Mouse (Mus musculus) C2C12 (cell line): ENCODE data around the gene Ptprk. TPM values are rescaled to one million over a fixed set of nuclear protein-coding genes. Genes with fewer than 3 reads are reported as not detected.

Experiments
- H3K27me3 ChIP-seq: one replicate; pipeline ENCODE4 v1.6.1; 2011; ENCODE audit not compliant: control insufficient read depth, insufficient read depth, insufficient read length
- H3K36me3 ChIP-seq: one replicate; pipeline ENCODE4 v1.6.1; 2011; ENCODE audit not compliant: control insufficient read depth, insufficient read depth
- H3K4me3 ChIP-seq: one replicate; pipeline ENCODE4 v1.5.1; 2011; ENCODE audit warnings: mild to moderate bottlenecking, control low read depth; ENCODE audit not compliant: poor library complexity, insufficient read depth, severe bottlenecking
- H3K79me2 ChIP-seq: one replicate; pipeline ENCODE4 v1.6.1; 2011; ENCODE audit not compliant: control insufficient read depth, insufficient read depth
- H3K79me3 ChIP-seq: one replicate; pipeline ENCODE4 v1.6.1; 2011; ENCODE audit warnings: low read depth, control low read depth
- H3ac ChIP-seq: one replicate; pipeline ENCODE3; 2011; ENCODE audit warnings: low read depth; ENCODE audit not compliant: control insufficient read depth, insufficient read length
- CEBPB ChIP-seq: IDR thresholded peaks from one replicate; pipeline ENCODE4 v1.6.1; 2011; ENCODE audit warnings: low read depth, mild to moderate bottlenecking, control low read depth, moderate library complexity
- CTCF ChIP-seq: IDR thresholded peaks from one replicate; pipeline ENCODE4 v1.5.1; 2011; ENCODE audit not compliant: control insufficient read depth, insufficient read depth, insufficient read length
- FOSL1 ChIP-seq: IDR thresholded peaks from one replicate; pipeline ENCODE4 v1.8.0; 2011; ENCODE audit warnings: mild to moderate bottlenecking, low read length; ENCODE audit not compliant: poor library complexity, insufficient read depth, severe bottlenecking
- MAX ChIP-seq: IDR thresholded peaks from one replicate; pipeline ENCODE4 v1.6.1; 2011; ENCODE audit warnings: mild to moderate bottlenecking, control low read depth
- MYOD1 ChIP-seq: IDR thresholded peaks from one replicate; pipeline ENCODE4 v1.6.1; 2011; ENCODE audit warnings: low read depth; ENCODE audit not compliant: control insufficient read depth, insufficient read length
- MYOG ChIP-seq: IDR thresholded peaks from one replicate; pipeline ENCODE4 v1.6.1; 2011; ENCODE audit not compliant: control insufficient read depth, insufficient read length; ENCODE audit errors: extremely low read depth
- USF1 ChIP-seq: IDR thresholded peaks from one replicate; pipeline ENCODE4 v1.6.1; 2011; ENCODE audit warnings: low read depth, mild to moderate bottlenecking, control low read depth, moderate library complexity
- polyA plus RNA-seq: library from polyadenylated mRNA; unstranded; fragments of >200 nt; fragmentation: generic; extraction: Trizol; gene quantifications from one replicate; pipeline ENCODE4 v1.2.1, GENCODE M21; 2012; ENCODE audit warnings: missing spikeins

Gene Ptprk
- polyA plus RNA-seq, 1 experiment: 13.7 TPM

- no peak for TF ChIP-seq USF1
- TF ChIP-seq MAX: no peak
- no peak for TF ChIP-seq FOSL1
- Histone ChIP-seq H3K4me3 (no peak overlapping the region), H3K36me3 (no peaks in the 10 kb centered on the region), H3K79me3 (no peaks in the 10 kb centered on the region), H3ac (no peak overlapping the region), H3K27me3 (no peaks in the 10 kb centered on the region), H3K79me2 (peaks cover 6% of the 10 kb centered on the region)
Observed at GRCm38 (mm10) chr10:28297531-28297930, 222.9 kb downstream of the Ptprk start.

GRCm38 (mm10) chr10:28299207-28299606 is 224.6 kb downstream of the Ptprk start:
- TF ChIP-seq USF1 (peak; percentile 60), CTCF (no peak)
- Histone ChIP-seq H3K27me3 (no peaks in the 10 kb centered on the region), H3K79me3 (no peaks in the 10 kb centered on the region), H3ac (no peak overlapping the region), H3K36me3 (no peaks in the 10 kb centered on the region), H3K4me3 (no peak overlapping the region), H3K79me2 (no peaks in the 10 kb centered on the region)

GRCm38 (mm10) chr10:28303856-28304255 is 229.2 kb downstream of the Ptprk start:
- Histone ChIP-seq H3ac (no peak overlapping the region), H3K4me3 (no peak overlapping the region), H3K79me2 (peaks cover 19% of the 10 kb centered on the region), H3K36me3 (no peaks in the 10 kb centered on the region), H3K27me3 (no peaks in the 10 kb centered on the region), H3K79me3 (peaks cover 5% of the 10 kb centered on the region)
- TF ChIP-seq FOSL1 (peak; percentile 80), CTCF (no peak), MYOG (no peak), USF1 (no peak)

- Histone ChIP-seq H3K79me3 (peaks cover 5% of the 10 kb centered on the region), H3K36me3 (no peaks in the 10 kb centered on the region), H3K4me3 (no peak overlapping the region), H3K79me2 (peaks cover 19% of the 10 kb centered on the region), H3ac (no peak overlapping the region), H3K27me3 (no peaks in the 10 kb centered on the region)
- peak; percentile 41 for TF ChIP-seq FOSL1
- TF ChIP-seq CEBPB: peak; percentile 78
- TF ChIP-seq USF1: no peak
Observed at GRCm38 (mm10) chr10:28304292-28304875, 229.8 kb downstream of the Ptprk start.

GRCm38 (mm10) chr10:28306451-28307086 is 231.9 kb downstream of the Ptprk start:
- TF ChIP-seq CTCF (no peak), USF1 (no peak), MAX (no peak), MYOG (no peak), CEBPB (no peak), FOSL1 (no peak), MYOD1 (no peak)
- Histone ChIP-seq H3K79me3 (peaks cover 5% of the 10 kb centered on the region), H3K4me3 (no peak overlapping the region), H3K36me3 (no peaks in the 10 kb centered on the region), H3K79me2 (peaks cover 19% of the 10 kb centered on the region), H3ac (no peak overlapping the region), H3K27me3 (no peaks in the 10 kb centered on the region)

GRCm38 (mm10) chr10:28311369-28311768 is 236.7 kb downstream of the Ptprk start:
- Histone ChIP-seq H3K79me3 (peaks cover 3% of the 10 kb centered on the region), H3K4me3 (no peak overlapping the region), H3K36me3 (no peaks in the 10 kb centered on the region), H3K79me2 (peaks cover 14% of the 10 kb centered on the region), H3K27me3 (no peaks in the 10 kb centered on the region), H3ac (no peak overlapping the region)
- TF ChIP-seq MAX (no peak), FOSL1 (no peak)
